Mouse (Mus musculus): ENCODE measurements around the gene Adamts1. TPM values are rescaled to one million over a fixed set of nuclear protein-coding genes. Genes with fewer than 3 reads are reported as not detected.
A peak's percentile ranks its signal among the peaks of the same experiment; 100 is the strongest.

The Adamts1 gene
- polyA plus RNA-seq, 1 experiment from 2014 or later, result 22.8 TPM

- H3K4me2 ChIP-seq (replicated peaks), result peak overlapping the region; percentile 99
- H3K9ac ChIP-seq, result no peak overlapping the region
- H3K27ac ChIP-seq, result peak overlapping the region; percentile 57; the same call in 1 of the 2 replicates
- WGBS, result 4% methylated on average over 8 of the region's 8 CpGs
- peaks cover 11% of the 10 kb centered on the region; the same call in 1 of the 2 replicates for H3K36me3 ChIP-seq
- H3K4me3 ChIP-seq, result peak overlapping the region; percentile 62
- no peaks in the 10 kb centered on the region for H3K9me3 ChIP-seq (replicated peaks)
- H3K27me3 ChIP-seq, result no peaks in the 10 kb centered on the region
- ATAC-seq (ENCODE audit: low FRiP score), result peak; percentile 84
- H3K4me1 ChIP-seq, result peaks cover 14% of the 10 kb centered on the region
These were observed 2.2 kb downstream of the Adamts1 start for GRCm38 (mm10) chr16:85800691-85801090.

- Histone ChIP-seq H3K9ac (no peak overlapping the region), H3K4me1 (peaks cover 14% of the 10 kb centered on the region), H3K27ac (no peak overlapping the region), H3K9me3 (replicated peaks) (no peaks in the 10 kb centered on the region), H3K4me2 (replicated peaks) (peak overlapping the region; percentile 99; the same call in 1 of the 2 replicates), H3K4me3 (peak overlapping the region; percentile 4; the same call in 1 of the 2 replicates), H3K36me3 (peaks cover 18% of the 10 kb centered on the region; the same call in 1 of the 2 replicates), H3K27me3 (no peaks in the 10 kb centered on the region)
- ATAC-seq (ENCODE audit: low FRiP score), result no peak
- WGBS, result 77% methylated on average over 9 of the region's 9 CpGs
These were observed 2.9 kb downstream of the Adamts1 start for GRCm38 (mm10) chr16:85799971-85800370.

DNA sequence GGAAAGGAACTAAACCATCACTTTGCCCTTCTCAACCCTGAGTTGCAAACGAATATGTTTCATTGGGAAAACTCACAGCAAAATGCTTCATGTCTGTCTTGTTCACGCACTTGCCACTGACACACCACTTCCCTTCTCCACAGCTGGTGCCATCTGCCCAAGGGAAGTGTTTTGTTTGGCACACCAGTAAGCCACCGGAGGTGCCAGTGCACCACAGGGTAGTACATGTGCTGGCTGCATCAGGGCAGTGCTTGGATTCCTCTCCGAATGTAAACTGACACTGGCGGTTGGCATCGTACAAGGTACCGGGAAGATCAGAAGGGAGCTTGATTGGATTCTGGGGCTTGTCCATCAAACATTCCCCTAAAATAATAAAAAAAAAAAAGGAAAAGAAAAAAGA, 4.6 kb downstream of the Adamts1 start:
- Histone ChIP-seq H3K9ac (no peak overlapping the region), H3K4me3 (no peak overlapping the region), H3K4me1 (peaks cover 9% of the 10 kb centered on the region), H3K36me3 (peaks cover 18% of the 10 kb centered on the region; the same call in 1 of the 2 replicates), H3K27ac (no peak overlapping the region), H3K9me3 (replicated peaks) (no peaks in the 10 kb centered on the region), H3K4me2 (replicated peaks) (no peak overlapping the region), H3K27me3 (no peaks in the 10 kb centered on the region)
- 96% methylated on average over 7 of the region's 7 CpGs for WGBS
- ATAC-seq (ENCODE audit: low FRiP score), result no peak

DNA sequence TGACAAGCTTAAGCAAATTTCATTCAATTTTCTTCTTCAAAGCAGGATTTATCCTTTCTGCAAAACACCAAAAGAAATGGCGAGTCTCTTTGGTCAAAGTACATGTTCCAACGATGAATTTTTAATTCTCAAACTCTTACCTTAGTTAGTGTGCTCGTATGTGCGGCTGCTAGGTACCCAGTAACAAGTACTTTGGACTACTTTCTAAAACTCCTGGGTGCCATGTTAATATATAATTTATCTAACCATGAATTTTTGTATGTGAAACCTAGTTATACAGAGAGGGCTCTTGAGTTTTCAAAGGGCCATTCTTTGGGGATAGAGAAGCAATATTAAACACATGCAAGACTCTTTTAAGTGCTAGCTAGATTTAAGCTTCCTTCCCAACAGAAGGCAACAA, 5.8 kb downstream of the Adamts1 start:
- H3K27me3 ChIP-seq, result no peaks in the 10 kb centered on the region
- H3K4me3 ChIP-seq, result no peak overlapping the region
- 94% methylated on average over 4 of the region's 4 CpGs for WGBS
- no peak overlapping the region for H3K4me2 ChIP-seq (replicated peaks)
- no peak overlapping the region for H3K27ac ChIP-seq
- H3K9me3 ChIP-seq (replicated peaks), result no peaks in the 10 kb centered on the region
- ATAC-seq (ENCODE audit: low FRiP score), result no peak
- H3K4me1 ChIP-seq, result peaks cover 6% of the 10 kb centered on the region
- H3K9ac ChIP-seq, result no peak overlapping the region
- peaks cover 18% of the 10 kb centered on the region; the same call in 1 of the 2 replicates for H3K36me3 ChIP-seq

DNA sequence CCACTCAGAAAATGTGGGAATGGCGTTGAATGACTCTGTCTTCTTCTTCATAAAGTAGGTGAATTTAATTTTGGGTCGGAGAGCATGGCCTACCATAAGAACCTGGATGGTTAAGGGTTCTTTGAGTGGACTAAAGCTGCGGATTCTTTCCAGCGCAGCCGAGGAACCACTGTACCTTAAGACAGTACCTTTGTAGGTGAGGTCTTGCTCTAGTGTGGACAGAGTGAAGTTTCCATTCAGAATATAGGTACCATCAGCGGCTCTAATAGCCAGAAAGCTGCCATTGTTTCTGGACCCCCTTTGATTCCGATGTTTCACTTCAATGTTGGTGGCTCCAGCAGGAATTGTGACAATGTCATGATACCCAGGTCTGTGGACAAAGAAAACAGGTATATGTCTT, 7.2 kb downstream of the Adamts1 start:
- Histone ChIP-seq H3K36me3 (peaks cover 18% of the 10 kb centered on the region; the same call in 1 of the 2 replicates), H3K4me2 (replicated peaks) (no peak overlapping the region), H3K9me3 (replicated peaks) (no peaks in the 10 kb centered on the region), H3K9ac (no peak overlapping the region), H3K27ac (no peak overlapping the region), H3K27me3 (no peaks in the 10 kb centered on the region), H3K4me3 (no peak overlapping the region), H3K4me1 (peaks cover 2% of the 10 kb centered on the region; the same call in 1 of the 2 replicates)
- no peak for ATAC-seq (ENCODE audit: low FRiP score)
- WGBS, result 97% methylated on average over 7 of the region's 7 CpGs

DNA sequence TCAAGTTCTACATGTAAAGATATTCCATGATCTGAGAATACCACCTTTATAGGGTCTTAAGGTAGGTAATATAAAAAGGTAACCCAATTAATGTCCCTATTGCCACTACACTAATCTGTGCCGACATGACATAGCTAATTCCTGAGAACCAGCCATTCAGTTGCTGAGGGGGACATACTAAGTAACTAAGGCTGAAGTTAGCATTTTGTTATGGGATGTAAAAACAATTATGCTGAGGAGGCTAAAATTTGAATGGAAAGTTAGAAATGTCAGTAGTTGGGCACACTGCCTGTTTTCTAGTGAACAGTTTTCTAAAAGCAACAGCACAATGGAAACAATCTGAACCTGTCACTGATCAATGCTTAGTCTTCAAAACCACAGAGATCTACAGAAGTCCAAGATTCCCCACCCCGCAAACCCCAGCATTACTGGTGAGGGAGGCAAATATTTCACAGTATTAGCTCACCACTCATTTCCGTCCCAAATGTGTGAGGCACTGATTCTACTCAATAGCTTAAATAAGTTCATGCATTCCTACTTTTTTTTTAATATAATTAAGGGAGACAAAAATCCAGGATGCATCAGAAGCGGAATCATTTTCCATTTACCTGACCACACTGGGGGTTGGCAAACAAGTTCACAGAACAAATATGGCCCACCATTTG, 9.6 kb downstream of the Adamts1 start:
- H3K27me3 ChIP-seq, result no peaks in the 10 kb centered on the region
- H3K9me3 ChIP-seq (replicated peaks), result no peaks in the 10 kb centered on the region
- 91% methylated on average over 4 of the region's 4 CpGs for WGBS
- peaks cover 16% of the 10 kb centered on the region; the same call in 1 of the 2 replicates for H3K36me3 ChIP-seq
- H3K27ac ChIP-seq, result no peak overlapping the region
- ATAC-seq (ENCODE audit: low FRiP score), result no peak
- no peaks in the 10 kb centered on the region for H3K4me1 ChIP-seq
- H3K4me3 ChIP-seq, result no peak overlapping the region
- H3K4me2 ChIP-seq (replicated peaks), result no peak overlapping the region
- H3K9ac ChIP-seq, result no peak overlapping the region

GRCm38 (mm10) chr16:85781076-85781475, 21.8 kb downstream of the Adamts1 start:
- ATAC-seq (ENCODE audit: low FRiP score), result no peak
- H3K27me3 ChIP-seq, result no peaks in the 10 kb centered on the region
- no peak overlapping the region for H3K4me3 ChIP-seq
- no peak overlapping the region for H3K4me2 ChIP-seq (replicated peaks)
- no peak overlapping the region for H3K9ac ChIP-seq
- WGBS, result 90% methylated on average over 2 of the region's 2 CpGs
- no peak overlapping the region for H3K27ac ChIP-seq
- H3K36me3 ChIP-seq, result no peaks in the 10 kb centered on the region
- no peaks in the 10 kb centered on the region for H3K4me1 ChIP-seq
- no peaks in the 10 kb centered on the region for H3K9me3 ChIP-seq (replicated peaks)

DNA sequence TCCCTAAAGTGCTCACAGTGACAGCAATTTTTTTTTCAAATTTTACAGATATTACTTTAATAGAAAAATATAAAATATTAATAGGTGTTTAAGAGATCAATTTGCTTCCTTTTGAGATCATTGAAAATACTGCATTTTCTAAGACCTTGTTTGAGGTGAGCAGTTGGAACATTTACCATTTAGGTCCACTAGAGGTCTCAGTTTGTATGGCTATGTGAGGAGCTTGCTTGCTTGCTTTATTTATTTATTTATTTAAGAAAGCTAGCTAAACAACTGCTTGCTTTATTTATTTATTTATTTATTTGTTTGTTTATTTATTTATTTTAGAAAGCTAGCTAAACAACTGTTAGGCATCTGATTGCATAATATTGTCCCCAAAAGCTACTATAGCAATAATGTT, 23.1 kb downstream of the Adamts1 start:
- H3K9me3 ChIP-seq (replicated peaks), result no peaks in the 10 kb centered on the region
- H3K4me1 ChIP-seq, result no peaks in the 10 kb centered on the region
- no peaks in the 10 kb centered on the region for H3K36me3 ChIP-seq
- no peak overlapping the region for H3K27ac ChIP-seq
- no peak overlapping the region for H3K4me2 ChIP-seq (replicated peaks)
- ATAC-seq (ENCODE audit: low FRiP score), result no peak
- H3K9ac ChIP-seq, result no peak overlapping the region
- no peaks in the 10 kb centered on the region for H3K27me3 ChIP-seq
- no peak overlapping the region for H3K4me3 ChIP-seq

- Histone ChIP-seq H3K4me3 (no peak overlapping the region), H3K27ac (no peak overlapping the region), H3K36me3 (no peaks in the 10 kb centered on the region), H3K27me3 (no peaks in the 10 kb centered on the region), H3K4me1 (no peaks in the 10 kb centered on the region), H3K4me2 (replicated peaks) (no peak overlapping the region), H3K9ac (no peak overlapping the region), H3K9me3 (replicated peaks) (no peaks in the 10 kb centered on the region)
- ATAC-seq (ENCODE audit: low FRiP score), result no peak
- 74% methylated on average over 3 of the region's 3 CpGs for WGBS
These were observed 30.6 kb downstream of the Adamts1 start for GRCm38 (mm10) chr16:85772272-85772671.

- Histone ChIP-seq H3K4me2 (replicated peaks) (no peak overlapping the region), H3K9ac (no peak overlapping the region), H3K4me1 (no peaks in the 10 kb centered on the region), H3K4me3 (no peak overlapping the region), H3K27ac (no peak overlapping the region), H3K9me3 (replicated peaks) (no peaks in the 10 kb centered on the region), H3K36me3 (no peaks in the 10 kb centered on the region), H3K27me3 (no peaks in the 10 kb centered on the region)
- no peak for ATAC-seq (ENCODE audit: low FRiP score)
- 51% methylated on average over 4 of the region's 4 CpGs for WGBS
These were observed 35.6 kb downstream of the Adamts1 start for GRCm38 (mm10) chr16:85767341-85767740.

DNA sequence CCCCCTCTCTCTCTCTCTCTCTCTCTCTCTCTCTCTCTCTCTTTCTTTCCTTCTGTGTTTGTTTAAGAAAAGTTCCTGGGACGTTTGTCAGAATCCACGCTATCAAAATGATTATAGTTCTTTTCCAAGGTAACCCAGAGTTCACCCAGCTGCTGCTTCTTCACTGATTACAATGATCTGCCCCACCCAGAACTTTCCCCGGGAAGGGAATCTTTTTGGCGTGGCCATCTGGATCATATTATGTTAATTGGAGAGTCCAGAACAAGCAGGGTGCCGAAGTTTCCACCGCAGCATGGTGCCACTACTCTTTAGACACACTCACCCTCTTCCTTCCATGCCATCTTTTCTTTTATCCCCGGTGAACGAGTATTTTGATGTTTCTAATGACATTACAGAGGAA, 37.2 kb downstream of the Adamts1 start:
- ATAC-seq (ENCODE audit: low FRiP score), result no peak
- Histone ChIP-seq H3K4me2 (replicated peaks) (no peak overlapping the region), H3K9me3 (replicated peaks) (no peaks in the 10 kb centered on the region), H3K4me3 (no peak overlapping the region), H3K27me3 (no peaks in the 10 kb centered on the region), H3K36me3 (no peaks in the 10 kb centered on the region), H3K4me1 (no peaks in the 10 kb centered on the region), H3K27ac (no peak overlapping the region), H3K9ac (no peak overlapping the region)
- 69% methylated on average over 8 of the region's 8 CpGs for WGBS

GRCm38 (mm10) chr16:85765167-85765566, 37.7 kb downstream of the Adamts1 start:
- Histone ChIP-seq H3K27me3 (no peaks in the 10 kb centered on the region), H3K4me3 (no peak overlapping the region), H3K4me2 (replicated peaks) (no peak overlapping the region), H3K27ac (no peak overlapping the region), H3K9ac (no peak overlapping the region), H3K4me1 (0 out of 2 replicates have a peak, but pooled peaks cover under 1% of the 10 kb centered on the region), H3K36me3 (no peaks in the 10 kb centered on the region), H3K9me3 (replicated peaks) (no peaks in the 10 kb centered on the region)
- 76% methylated on average over 6 of the region's 6 CpGs for WGBS
- ATAC-seq (ENCODE audit: low FRiP score), result no peak

DNA sequence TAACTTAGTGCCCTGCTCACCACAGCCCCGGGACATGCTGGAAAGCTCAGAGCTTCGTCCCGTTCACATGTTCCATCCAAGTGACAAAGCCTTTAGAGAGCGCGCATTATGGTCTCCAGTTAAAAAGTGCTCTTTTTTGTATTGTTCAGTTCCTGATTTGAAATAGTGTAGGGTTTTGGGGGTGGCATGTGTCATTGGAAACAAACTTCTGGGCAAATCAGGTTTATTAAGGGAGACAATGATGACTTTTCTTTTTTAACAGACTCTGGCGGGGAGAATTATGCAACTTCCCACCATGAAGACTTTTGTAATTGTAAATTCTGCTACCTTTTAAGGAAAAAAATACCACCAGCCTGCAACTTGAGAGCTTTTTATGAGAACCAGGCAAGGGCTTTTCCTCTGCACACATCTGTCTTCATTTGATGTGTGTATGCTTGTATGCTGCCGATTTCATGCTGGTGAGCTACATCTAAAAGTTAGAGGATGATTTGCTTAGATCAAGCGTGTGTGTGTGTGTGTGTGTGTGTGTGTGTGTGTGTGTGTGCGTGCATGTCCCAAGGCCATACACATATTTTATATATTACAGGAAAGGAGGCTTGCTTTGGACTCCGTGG, 40.8 kb downstream of the Adamts1 start:
- 81% methylated on average over 10 of the region's 10 CpGs for WGBS
- H3K9me3 ChIP-seq (replicated peaks), result no peaks in the 10 kb centered on the region
- H3K4me1 ChIP-seq, result 0 out of 2 replicates have a peak, but pooled peaks cover 3% of the 10 kb centered on the region
- no peaks in the 10 kb centered on the region for H3K36me3 ChIP-seq
- no peak overlapping the region for H3K9ac ChIP-seq
- H3K27ac ChIP-seq, result no peak overlapping the region
- ATAC-seq (ENCODE audit: low FRiP score), result no peak
- H3K4me3 ChIP-seq, result no peak overlapping the region
- H3K27me3 ChIP-seq, result no peaks in the 10 kb centered on the region
- no peak overlapping the region for H3K4me2 ChIP-seq (replicated peaks)
